Mouse (Mus musculus) urinary bladder, adult 2 months (tissue): Measurements from ENCODE around the gene Olfr154. TPM values are rescaled to one million over a fixed set of nuclear protein-coding genes. Genes with fewer than 3 reads are reported as not detected.
"Not testable (repeated sequence)": the region's sequence is repeated elsewhere in the genome, so short reads cannot be mapped to it uniquely, and the experiment has no call there.

ENCODE experiments used
- DNase-seq: peaks from one replicate; pipeline ENCODE4 v3.0.0; 2022; ENCODE audit warnings: low spot score
- polyA plus RNA-seq: library from polyadenylated mRNA; depleted of rRNA; stranded (reverse); fragments of >200 nt; gene quantifications from 2 replicates; pipeline ENCODE4 v1.2.3, GENCODE M21; 2012; rRNA removed

The Olfr154 gene
- polyA plus RNA-seq, result not detected in 2 replicates

- DNase-seq, result not testable (repeated sequence)
Observed at GRCm38 (mm10) chr2:85664355-85664754, at the start of gene Olfr154. Olfr154 (minus strand) TSS chr2:85664455.

- no peak for DNase-seq
Observed at GRCm38 (mm10) chr2:85711159-85711558, 46.9 kb upstream of the Olfr154 start.

- DNase-seq, result not testable (repeated sequence)
Observed at GRCm38 (mm10) chr2:85710680-85711079, 46.4 kb upstream of the Olfr154 start.

- no peak for DNase-seq
Observed at GRCm38 (mm10) chr2:85689131-85689530, 24.9 kb upstream of the Olfr154 start, which contains the start of gene Olfr1008. Olfr1008 (plus strand) TSS chr2:85689431.

GRCm38 (mm10) chr2:85678667-85679066 lies 14.4 kb upstream of the Olfr154 start, which contains the start of gene Olfr1006:
Olfr1006 (minus strand) TSS chr2:85678767.
- DNase-seq, result no peak

GRCm38 (mm10) chr2:85650604-85651003 lies 13.7 kb downstream of the Olfr154 start, which contains the start of gene Olfr1002:
Olfr1002 (minus strand) TSS chr2:85650704.
- no peak for DNase-seq

Other genes starting within 250 kb of the Olfr154 start
- gene Olfr993, start 249.6 kb downstream of the Olfr154 start, polyA plus RNA-seq, result not detected in 2 replicates
- gene Olfr994, start 228.0 kb downstream of the Olfr154 start, polyA plus RNA-seq, result not detected in 2 replicates
- not detected in 2 replicates for gene Olfr995, start 220.8 kb downstream of the Olfr154 start, polyA plus RNA-seq
- 0.03 and 0.10 TPM in 2 replicates for gene 4833423E24Rik, start 145.4 kb downstream of the Olfr154 start, polyA plus RNA-seq
- not detected in 2 replicates for gene Olfr996, start 85.2 kb downstream of the Olfr154 start, polyA plus RNA-seq
- not detected in 2 replicates for gene Olfr998, start 75.5 kb downstream of the Olfr154 start, polyA plus RNA-seq
- not detected in 2 replicates for gene Olfr1000, start 52.6 kb downstream of the Olfr154 start, polyA plus RNA-seq
- gene Olfr1002, start 13.8 kb downstream of the Olfr154 start, polyA plus RNA-seq, result not detected in 2 replicates
- gene Olfr1006, start 14.3 kb upstream of the Olfr154 start, polyA plus RNA-seq, result not detected in 2 replicates
- gene Olfr1008, start 25.0 kb upstream of the Olfr154 start, polyA plus RNA-seq, result not detected in 2 replicates
- not detected in 2 replicates for gene Olfr1009, start 51.0 kb upstream of the Olfr154 start, polyA plus RNA-seq
- gene Olfr1012, start 98.3 kb upstream of the Olfr154 start, polyA plus RNA-seq, result not detected in 2 replicates
- not detected in 2 replicates for gene Olfr1013, start 102.6 kb upstream of the Olfr154 start, polyA plus RNA-seq
- not detected in 2 replicates for gene Olfr1014, start 108.3 kb upstream of the Olfr154 start, polyA plus RNA-seq
- not detected in 2 replicates for gene Olfr1015, start 117.6 kb upstream of the Olfr154 start, polyA plus RNA-seq
- gene Olfr1016, start 138.1 kb upstream of the Olfr154 start, polyA plus RNA-seq, result not detected in 2 replicates
- not detected in 2 replicates for gene Olfr1018, start 154.0 kb upstream of the Olfr154 start, polyA plus RNA-seq
- gene Olfr1019, start 181.0 kb upstream of the Olfr154 start, polyA plus RNA-seq, result not detected in 2 replicates
- gene Olfr1020, start 182.6 kb upstream of the Olfr154 start, polyA plus RNA-seq, result not detected in 2 replicates
- gene Olfr1022, start 204.1 kb upstream of the Olfr154 start, polyA plus RNA-seq, result not detected in 2 replicates
- gene Olfr1023, start 221.2 kb upstream of the Olfr154 start, polyA plus RNA-seq, result not detected in 2 replicates
- not detected in 2 replicates for gene Olfr1024, start 240.6 kb upstream of the Olfr154 start, polyA plus RNA-seq